ENCODE assay signal across 16 mouse cellular contexts in the genomic region with DNA sequence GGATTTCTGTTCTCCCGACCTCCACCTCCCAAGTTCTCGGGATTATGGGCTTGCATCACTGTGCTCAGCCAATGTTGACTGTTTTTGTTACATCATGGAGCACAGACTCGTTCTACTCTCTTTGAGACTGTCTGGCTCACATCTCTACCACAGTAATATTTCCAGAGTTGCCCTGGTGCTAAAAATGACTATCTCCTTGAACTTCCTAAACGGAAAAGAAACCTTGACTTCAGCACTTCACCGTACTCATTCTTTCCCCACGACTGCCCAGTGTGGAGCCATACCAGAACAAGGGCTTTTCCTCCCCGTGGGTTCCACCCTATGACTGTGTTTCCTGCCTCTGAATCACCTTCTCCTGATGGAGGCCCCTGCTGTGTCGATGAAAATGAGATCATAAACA.
DNase-seq lines count a peak whose midpoint lies in the region; ATAC-seq and TF ChIP-seq lines count a peak whose summit lies in the region.
"Had no signal": no experiment of that assay in that cellular context is flagged by ENCODE, and none has a peak within 500 bp of the region (broad histone marks: within the 10 kb centered on the region; RNA-seq: fewer than 3 reads in every experiment).

No protein-coding gene starts in this region.

- peaks cover 3% of the 10 kb centered on the region for H3K36me3 ChIP-seq in liver, adult 2 months (ENCODE audit: control insufficient read depth, insufficient read depth, low read length)
- H3K36me3 ChIP-seq in liver, embryonic 12.5 days: no peaks in the 10 kb centered on the region
- no peaks in the 10 kb centered on the region for H3K36me3 ChIP-seq in heart, embryonic 11.5 days (ENCODE audit: control insufficient read depth, insufficient read depth, low read length)
- H3K36me3 ChIP-seq in stomach, embryonic 16.5 days (ENCODE audit: control insufficient read depth, insufficient read depth, low read length): no peaks in the 10 kb centered on the region
- H3K36me3 ChIP-seq: G1E had no signal

- H3K79me2 ChIP-seq in liver, adult 2 months (ENCODE audit: control insufficient read depth, insufficient read depth, low read length): peaks cover 11% of the 10 kb centered on the region; the same call in 1 of the 2 replicates

- no peak for TF ChIP-seq POLR2A in liver, adult 2 months (IDR thresholded peaks at IDR 0.05; ENCODE audit: extremely low read depth, insufficient read depth, low read length)

- H3K4me3 ChIP-seq in liver, adult 2 months (ENCODE audit: insufficient read depth, low read depth, low read length): no peak overlapping the region
- H3K4me3 ChIP-seq in liver, embryonic 12.5 days: no peak overlapping the region
- H3K4me3 ChIP-seq in heart, embryonic 11.5 days (ENCODE audit: low read depth, low read length): no peak overlapping the region
- H3K4me3 ChIP-seq in stomach, embryonic 16.5 days (replicated peaks; ENCODE audit: low read length): no peak overlapping the region
- H3K4me3 ChIP-seq: erythroblast, embryonic 14.5 days had no signal

- no peak overlapping the region for H3K4me2 ChIP-seq in liver, embryonic 12.5 days
- H3K4me2 ChIP-seq in heart, embryonic 11.5 days: no peak overlapping the region
- no peak overlapping the region for H3K4me2 ChIP-seq in stomach, embryonic 16.5 days (ENCODE audit: low read depth, low read length)
- H3K4me2 ChIP-seq: lung, embryonic 14.5 days had no signal

- DNase-seq in adrenal gland, adult 8-10 months: peak; percentile 14
- no peak for DNase-seq in adrenal gland, postnatal 25 days
- DNase-seq in liver, adult 2 months (ENCODE audit: extremely low read depth, low read depth, low spot score): peak; percentile 69
- DNase-seq in MN1 (ENCODE audit: low spot score): no peak
- DNase-seq in thymus, postnatal 10 days (ENCODE audit: low spot score in 2 of 2): no peak
- DNase-seq: B cell, adult 2 months; kidney, adult 18-20 months; layer of hippocampus, adult 9-11 months; lung, embryonic 14.5 days; right cerebral cortex, adult 18-20 months; thymus, adult 18-20 months had no signal

- WGBS in liver, adult 2 months: 35% methylated on average over 8 of the region's 8 CpGs
- 44% methylated on average over 8 of the region's 8 CpGs for WGBS in liver, embryonic 12.5 days (ENCODE audit: insufficient replicate concordance)
- 48% methylated on average over 8 of the region's 8 CpGs for WGBS in heart, embryonic 11.5 days (ENCODE audit: insufficient replicate concordance)
- 64% methylated on average over 8 of the region's 8 CpGs for WGBS in stomach, embryonic 16.5 days

- no peak overlapping the region for H3K9ac ChIP-seq in liver, adult 2 months (ENCODE audit: low read depth, low read length)
- no peak overlapping the region for H3K9ac ChIP-seq in liver, embryonic 12.5 days
- H3K9ac ChIP-seq in heart, embryonic 11.5 days (ENCODE audit: low read depth, low read length): no peak overlapping the region
- H3K9ac ChIP-seq in stomach, embryonic 16.5 days (ENCODE audit: low read length): no peak overlapping the region
- H3K9ac ChIP-seq: lung, embryonic 14.5 days had no signal

- ATAC-seq in liver, embryonic 12.5 days: no peak
- no peak for ATAC-seq in heart, embryonic 11.5 days (replicated peaks; ENCODE audit: insufficient number of reproducible peaks, low FRiP score, low TSS enrichment)
- 0 out of 2 replicates have a peak, but pooled peaks have one; percentile 21 for ATAC-seq in stomach, embryonic 16.5 days (ENCODE audit: insufficient read depth, low FRiP score)

- no peaks in the 10 kb centered on the region for H3K9me3 ChIP-seq in liver, embryonic 12.5 days (replicated peaks)
- H3K9me3 ChIP-seq in heart, embryonic 11.5 days (replicated peaks; ENCODE audit: control insufficient read depth, low read length): no peaks in the 10 kb centered on the region
- H3K9me3 ChIP-seq in stomach, embryonic 16.5 days (replicated peaks; ENCODE audit: control insufficient read depth, low read length): no peaks in the 10 kb centered on the region
- H3K9me3 ChIP-seq: G1E had no signal

- H3K4me1 ChIP-seq in liver, adult 2 months (ENCODE audit: control insufficient read depth, insufficient read depth, low read length): peaks cover 4% of the 10 kb centered on the region
- no peaks in the 10 kb centered on the region for H3K4me1 ChIP-seq in liver, embryonic 12.5 days
- no peaks in the 10 kb centered on the region for H3K4me1 ChIP-seq in heart, embryonic 11.5 days (ENCODE audit: control insufficient read depth, insufficient read depth, low read length)
- H3K4me1 ChIP-seq in stomach, embryonic 16.5 days (ENCODE audit: control insufficient read depth, insufficient read depth, low read length): no peaks in the 10 kb centered on the region

- no peak for TF ChIP-seq CTCF in liver, adult 2 months (IDR thresholded peaks at IDR 0.05; ENCODE audit: low read depth, low read length)

- H3K27ac ChIP-seq in liver, adult 2 months (replicated peaks; ENCODE audit: insufficient read depth, low read depth, low read length): peak overlapping the region; percentile 77
- H3K27ac ChIP-seq in liver, embryonic 12.5 days: no peak overlapping the region
- H3K27ac ChIP-seq in heart, embryonic 11.5 days (ENCODE audit: low read depth, low read length): peak overlapping the region; percentile 16; the same call in 1 of the 2 replicates
- H3K27ac ChIP-seq in stomach, embryonic 16.5 days (ENCODE audit: low read length): no peak overlapping the region

- no peaks in the 10 kb centered on the region for H3K27me3 ChIP-seq in liver, adult 2 months (ENCODE audit: control insufficient read depth, insufficient read depth, low read length)
- no peaks in the 10 kb centered on the region for H3K27me3 ChIP-seq in liver, embryonic 12.5 days (replicated peaks)
- H3K27me3 ChIP-seq in heart, embryonic 11.5 days (ENCODE audit: control insufficient read depth, insufficient read depth, low read length): no peaks in the 10 kb centered on the region
- H3K27me3 ChIP-seq in stomach, embryonic 16.5 days (ENCODE audit: control insufficient read depth, insufficient read depth, low read length): no peaks in the 10 kb centered on the region

Comparison
In these comparisons a context has a peak if more than half of its experiments do, and no peak if none do; other contexts are left out.
1. DNase-seq: peak in adrenal gland, adult 8-10 months (single experiment) and liver, adult 2 months (single experiment); none in adrenal gland, postnatal 25 days (single experiment), MN1 (single experiment) and thymus, postnatal 10 days (0 of 2).
2. H3K27ac ChIP-seq: peak in liver, adult 2 months (single experiment) and heart, embryonic 11.5 days (single experiment); none in liver, embryonic 12.5 days (single experiment) and stomach, embryonic 16.5 days (single experiment).